Mouse (Mus musculus) embryonic facial prominence, embryonic 12.5 days (tissue): ENCODE data around the gene Krt42. TPM values are rescaled to one million over a fixed set of nuclear protein-coding genes. Genes with fewer than 3 reads are reported as not detected.
"Not testable (repeated sequence)": the region's sequence is repeated elsewhere in the genome, so short reads cannot be mapped to it uniquely, and the experiment has no call there.

Experiments used
- ATAC-seq: fragments of 200-750 bp; cut with Nextera tagmentation; 2 replicates; pipeline ENCODE4 v1.8.0; 2017; ENCODE audit not compliant: insufficient number of reproducible peaks, insufficient read depth, low FRiP score, low TSS enrichment
- H3K27ac ChIP-seq: fragments of 300-500 bp; sonication (generic); 2 replicates; pipeline ENCODE4 v1.5.1; 2016; ENCODE audit warnings: mild to moderate bottlenecking
- H3K27me3 ChIP-seq: fragments of 300-500 bp; sonication (generic); 2 replicates; pipeline ENCODE4 v1.6.1; 2016; ENCODE audit warnings: mild to moderate bottlenecking, moderate library complexity
- H3K36me3 ChIP-seq: fragments of 300-500 bp; sonication (generic); 2 replicates; pipeline ENCODE4 v1.6.1; 2016; ENCODE audit warnings: mild to moderate bottlenecking
- H3K4me1 ChIP-seq: fragments of 300-500 bp; sonication (generic); 2 replicates; pipeline ENCODE4 v1.6.1; 2016
- H3K4me2 ChIP-seq: fragments of 300-500 bp; sonication (generic); replicated peaks from 2 replicates; pipeline ENCODE4 v1.6.1; 2016; ENCODE audit warnings: mild to moderate bottlenecking, moderate library complexity
- H3K4me3 ChIP-seq: fragments of 300-500 bp; sonication (generic); 2 replicates; pipeline ENCODE4 v1.5.1; 2016; ENCODE audit warnings: mild to moderate bottlenecking
- H3K9ac ChIP-seq: fragments of 300-500 bp; sonication (generic); 2 replicates; pipeline ENCODE4 v1.6.1; 2016; ENCODE audit warnings: mild to moderate bottlenecking, moderate library complexity
- H3K9me3 ChIP-seq: fragments of 300-500 bp; sonication (generic); 2 replicates; pipeline ENCODE4 v1.6.1; 2016; ENCODE audit warnings: mild to moderate bottlenecking, moderate library complexity
- WGBS: fragments of 180-500 bp; shearing (Covaris S2); methylation state at CpG from one replicate; pipeline ENCODE4 v1.1.7; 2016; 5-methylcytosine and 5-hydroxymethylcytosine counted together
- polyA plus RNA-seq: library from polyadenylated mRNA; unstranded; fragments of >200 nt; fragmentation: Nextera tagmentation; extraction: Ambion mirVana; gene quantifications from 2 replicates; pipeline ENCODE4 v1.2.1, GENCODE M21; 2016

The Krt42 gene
- not detected in 2 replicates for polyA plus RNA-seq

GRCm38 (mm10) chr11:100269821-100270332, at the start of gene Krt42:
Krt42 (minus strand) TSS chr11:100269871.
- Histone ChIP-seq H3K4me2 (no peak within 1 kb of the TSS), H3K27ac (no peak within 1 kb of the TSS), H3K27me3 (no peaks in the 10 kb centered on the region), H3K4me1 (no peaks in the 10 kb centered on the region; the same call in 1 of the 2 replicates), H3K9me3 (no peaks in the 10 kb centered on the region), H3K9ac (no peak within 1 kb of the TSS), H3K4me3 (no peak within 1 kb of the TSS), H3K36me3 (no peaks in the 10 kb centered on the region)
- 66% methylated on average over 7 of the region's 7 CpGs for WGBS
- ATAC-seq, result no peak

- Histone ChIP-seq H3K27ac (no peak overlapping the region), H3K27me3 (no peaks in the 10 kb centered on the region), H3K9me3 (no peaks in the 10 kb centered on the region), H3K4me3 (peak overlapping the region; percentile 83), H3K36me3 (peaks cover 14% of the 10 kb centered on the region), H3K4me2 (peak overlapping the region; percentile 49), H3K4me1 (no peaks in the 10 kb centered on the region), H3K9ac (peak overlapping the region; percentile 38; the same call in 1 of the 2 replicates)
- no peak for ATAC-seq
- WGBS, result 90% methylated on average over 10 of the region's 10 CpGs
Observed at GRCm38 (mm10) chr11:100318529-100319451, 49.1 kb upstream of the Krt42 start.

- H3K9me3 ChIP-seq, result no peaks in the 10 kb centered on the region
- ATAC-seq, result no peak
- peaks cover 14% of the 10 kb centered on the region for H3K36me3 ChIP-seq
- no peak overlapping the region for H3K4me3 ChIP-seq
- H3K27me3 ChIP-seq, result no peaks in the 10 kb centered on the region
- no peak overlapping the region for H3K4me2 ChIP-seq
- WGBS, result 66% methylated on average over 6 of the region's 6 CpGs
- no peak overlapping the region for H3K27ac ChIP-seq
- no peaks in the 10 kb centered on the region for H3K4me1 ChIP-seq
- no peak overlapping the region for H3K9ac ChIP-seq
Observed at GRCm38 (mm10) chr11:100317826-100318380, 48.2 kb upstream of the Krt42 start.

GRCm38 (mm10) chr11:100315439-100315838, 45.8 kb upstream of the Krt42 start:
- ATAC-seq, result no peak
- no peak overlapping the region for H3K4me2 ChIP-seq
- 90% methylated on average over 5 of the region's 5 CpGs for WGBS

GRCm38 (mm10) chr11:100313424-100313823, 43.8 kb upstream of the Krt42 start:
- no peaks in the 10 kb centered on the region for H3K9me3 ChIP-seq
- H3K4me3 ChIP-seq, result no peak overlapping the region
- WGBS, result 89% methylated on average over 6 of the region's 6 CpGs
- no peak overlapping the region for H3K27ac ChIP-seq
- no peaks in the 10 kb centered on the region for H3K27me3 ChIP-seq
- ATAC-seq, result no peak
- H3K9ac ChIP-seq, result no peak overlapping the region
- H3K4me2 ChIP-seq, result no peak overlapping the region
- H3K4me1 ChIP-seq, result no peaks in the 10 kb centered on the region
- no peaks in the 10 kb centered on the region for H3K36me3 ChIP-seq

More at GRCm38 (mm10) chr11:100315439-100315838, 45.8 kb upstream of the Krt42 start:
- no peaks in the 10 kb centered on the region for H3K9me3 ChIP-seq
- no peak overlapping the region for H3K9ac ChIP-seq
- H3K36me3 ChIP-seq, result no peaks in the 10 kb centered on the region
- no peak overlapping the region for H3K27ac ChIP-seq
- no peak overlapping the region for H3K4me3 ChIP-seq
- H3K27me3 ChIP-seq, result no peaks in the 10 kb centered on the region
- H3K4me1 ChIP-seq, result no peaks in the 10 kb centered on the region

GRCm38 (mm10) chr11:100312096-100312679, 42.5 kb upstream of the Krt42 start:
- 38% methylated on average over 5 of the region's 5 CpGs for WGBS
- ATAC-seq, result no peak
- Histone ChIP-seq H3K36me3 (no peaks in the 10 kb centered on the region), H3K27me3 (no peaks in the 10 kb centered on the region), H3K4me3 (no peak overlapping the region), H3K9me3 (no peaks in the 10 kb centered on the region), H3K4me2 (no peak overlapping the region), H3K27ac (no peak overlapping the region), H3K9ac (no peak overlapping the region), H3K4me1 (no peaks in the 10 kb centered on the region)

- H3K9me3 ChIP-seq, result no peaks in the 10 kb centered on the region
- ATAC-seq, result no peak
- WGBS, result 61% methylated on average over 1 of the region's 1 CpGs
- no peaks in the 10 kb centered on the region for H3K4me1 ChIP-seq
- H3K4me2 ChIP-seq, result no peak overlapping the region
- H3K36me3 ChIP-seq, result no peaks in the 10 kb centered on the region
- no peak overlapping the region for H3K4me3 ChIP-seq
- H3K9ac ChIP-seq, result no peak overlapping the region
- H3K27ac ChIP-seq, result no peak overlapping the region
- H3K27me3 ChIP-seq, result no peaks in the 10 kb centered on the region
Observed at GRCm38 (mm10) chr11:100311656-100312055, 42.0 kb upstream of the Krt42 start.

- H3K27ac ChIP-seq, ATAC-seq, H3K9ac ChIP-seq, H3K4me2 ChIP-seq, H3K27me3 ChIP-seq, H3K36me3 ChIP-seq, H3K4me1 ChIP-seq, H3K9me3 ChIP-seq, H3K4me3 ChIP-seq: not testable (repeated sequence)
- 94% methylated on average over 6 of the region's 6 CpGs for WGBS
Observed at GRCm38 (mm10) chr11:100308672-100309071, 39.0 kb upstream of the Krt42 start.

GRCm38 (mm10) chr11:100307900-100308299, 38.2 kb upstream of the Krt42 start:
- 95% methylated on average over 5 of the region's 5 CpGs for WGBS

GRCm38 (mm10) chr11:100301292-100301691, 31.6 kb upstream of the Krt42 start:
- Histone ChIP-seq H3K4me1 (no peaks in the 10 kb centered on the region), H3K4me2 (no peak overlapping the region), H3K9me3 (no peaks in the 10 kb centered on the region), H3K27ac (no peak overlapping the region), H3K4me3 (no peak overlapping the region), H3K9ac (no peak overlapping the region), H3K27me3 (no peaks in the 10 kb centered on the region), H3K36me3 (no peaks in the 10 kb centered on the region)
- WGBS, result 86% methylated on average over 5 of the region's 5 CpGs
- no peak for ATAC-seq

More at GRCm38 (mm10) chr11:100307900-100308299, 38.2 kb upstream of the Krt42 start:
- no peak for ATAC-seq
- H3K4me3 ChIP-seq, result no peak overlapping the region
- no peaks in the 10 kb centered on the region for H3K27me3 ChIP-seq
- no peaks in the 10 kb centered on the region for H3K36me3 ChIP-seq
- no peak overlapping the region for H3K9ac ChIP-seq
- no peak overlapping the region for H3K27ac ChIP-seq
- H3K9me3 ChIP-seq, result no peaks in the 10 kb centered on the region
- H3K4me1 ChIP-seq, result no peaks in the 10 kb centered on the region
- H3K4me2 ChIP-seq, result no peak overlapping the region

GRCm38 (mm10) chr11:100300293-100300692, 30.6 kb upstream of the Krt42 start:
- 11% methylated on average over 5 of the region's 5 CpGs for WGBS
- no peak overlapping the region for H3K4me2 ChIP-seq

More at GRCm38 (mm10) chr11:100300293-100300692, 30.6 kb upstream of the Krt42 start:
- Histone ChIP-seq H3K27ac (no peak overlapping the region), H3K27me3 (no peaks in the 10 kb centered on the region), H3K9ac (no peak overlapping the region), H3K4me1 (no peaks in the 10 kb centered on the region), H3K4me3 (no peak overlapping the region), H3K36me3 (no peaks in the 10 kb centered on the region), H3K9me3 (no peaks in the 10 kb centered on the region)
- ATAC-seq, result no peak
